Mouse (Mus musculus) heart, embryonic 14.5 days (tissue): ENCODE data around the gene Peli2. TPM values are rescaled to one million over a fixed set of nuclear protein-coding genes. Genes with fewer than 3 reads are reported as not detected.
A peak's percentile ranks its signal among the peaks of the same experiment; 100 is the strongest.

Source experiments
- ATAC-seq: fragments of 200-750 bp; cut with Nextera tagmentation; 2 replicates; pipeline ENCODE4 v1.8.0; 2017; ENCODE audit warnings: low read depth, moderate TSS enrichment; ENCODE audit not compliant: insufficient number of reproducible peaks, insufficient read depth, low FRiP score
- H3K27ac ChIP-seq, 2 experiments: fragments of 200-500 bp in 1 of 2; fragments of 300-500 bp in 1 of 2; sonication (generic) in 1 of 2; replicated peaks in 1 of 2; 2 replicates each; pipeline ENCODE4 v1.5.1; 2012 to 2014; ENCODE audit warnings: low read depth in 2 of 2, low read length in 2 of 2, control low read depth in 1 of 2, mild to moderate bottlenecking in 1 of 2, mixed read lengths in 1 of 2; ENCODE audit not compliant: control insufficient read depth in 1 of 2, insufficient read depth in 1 of 2
- H3K27me3 ChIP-seq: fragments of 300-500 bp; sonication (generic); 2 replicates; pipeline ENCODE4 v1.6.1; 2014; ENCODE audit warnings: mild to moderate bottlenecking, low read length, control low read depth; ENCODE audit not compliant: control insufficient read depth, insufficient read depth
- H3K36me3 ChIP-seq: fragments of 300-500 bp; sonication (generic); 2 replicates; pipeline ENCODE4 v1.6.1; 2014; ENCODE audit warnings: mild to moderate bottlenecking, control low read depth, low read length, mixed read lengths; ENCODE audit not compliant: control insufficient read depth, insufficient read depth
- H3K4me1 ChIP-seq, 2 experiments: fragments of 200-500 bp in 1 of 2; fragments of 300-500 bp in 1 of 2; sonication (generic) in 1 of 2; 2 replicates each; pipeline ENCODE4 v1.6.1; 2012 to 2014; ENCODE audit warnings: low read length in 2 of 2, control low read depth in 1 of 2, mixed read lengths in 1 of 2; ENCODE audit not compliant: control insufficient read depth in 2 of 2, insufficient read depth in 2 of 2
- H3K4me2 ChIP-seq: fragments of 300-500 bp; sonication (generic); 2 replicates; pipeline ENCODE4 v1.6.1; 2014; ENCODE audit warnings: mild to moderate bottlenecking, low read length
- H3K4me3 ChIP-seq, 2 experiments: fragments of 200-500 bp in 1 of 2; fragments of 300-500 bp in 1 of 2; sonication (generic) in 1 of 2; 2 replicates each; pipeline ENCODE4 v1.5.1; 2012 to 2014; ENCODE audit warnings: low read length in 2 of 2, mild to moderate bottlenecking in 2 of 2, control low read depth in 1 of 2, low read depth in 1 of 2, moderate library complexity in 1 of 2; ENCODE audit not compliant: control insufficient read depth in 1 of 2, insufficient read depth in 1 of 2
- H3K9ac ChIP-seq: fragments of 300-500 bp; sonication (generic); 2 replicates; pipeline ENCODE4 v1.6.1; 2014; ENCODE audit warnings: mild to moderate bottlenecking, low read length
- H3K9me3 ChIP-seq: fragments of 300-500 bp; sonication (generic); 2 replicates; pipeline ENCODE4 v1.6.1; 2016; ENCODE audit warnings: low read length, control low read depth; ENCODE audit not compliant: control insufficient read depth
- WGBS: fragments of 180-500 bp; shearing (Covaris S2); extraction: QIAGEN DNeasy Blood & Tissue Kit; methylation state at CpG from one replicate; pipeline ENCODE4 v1.1.7; 2014; 5-methylcytosine and 5-hydroxymethylcytosine counted together
- polyA plus RNA-seq: library from polyadenylated mRNA; unstranded; fragments of >200 nt; fragmentation: Nextera tagmentation; extraction: Ambion mirVana; gene quantifications from 2 replicates; pipeline ENCODE4 v1.2.1, GENCODE M21; 2014

Peli2 gene
- polyA plus RNA-seq, 1 experiment from 2014 or later, result 5.0 TPM

DNA sequence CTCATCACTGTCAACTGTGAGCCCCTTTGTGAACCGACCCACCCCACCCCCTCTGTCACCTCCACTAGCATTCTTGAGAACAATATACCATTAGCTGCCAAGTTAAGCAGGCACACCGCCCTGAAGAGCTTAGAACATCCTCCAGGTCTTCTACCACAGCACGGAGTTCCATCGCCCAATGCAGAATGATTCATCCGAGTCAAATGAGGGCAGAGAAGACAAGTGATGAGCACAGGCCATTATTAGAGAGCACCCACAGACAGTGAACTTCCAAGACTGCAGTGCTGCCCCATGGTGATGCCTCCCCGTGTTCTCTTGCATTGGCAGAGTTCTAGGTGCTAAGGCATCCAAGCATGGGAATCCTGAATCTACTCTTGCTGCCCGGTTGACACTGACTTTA is 172.9 kb downstream of the Peli2 start:
- Histone ChIP-seq H3K27ac (no peak overlapping the region), H3K9ac (no peak overlapping the region), H3K4me2 (no peak overlapping the region), H3K4me3 (no peak overlapping the region), H3K27me3 (no peaks in the 10 kb centered on the region), H3K9me3 (no peaks in the 10 kb centered on the region), H3K4me1 (peaks cover 7 to 17% of the 10 kb centered on the region in 2 experiments), H3K36me3 (no peaks in the 10 kb centered on the region)
- 82% methylated on average over 7 of the region's 7 CpGs for WGBS
- no peak for ATAC-seq

DNA sequence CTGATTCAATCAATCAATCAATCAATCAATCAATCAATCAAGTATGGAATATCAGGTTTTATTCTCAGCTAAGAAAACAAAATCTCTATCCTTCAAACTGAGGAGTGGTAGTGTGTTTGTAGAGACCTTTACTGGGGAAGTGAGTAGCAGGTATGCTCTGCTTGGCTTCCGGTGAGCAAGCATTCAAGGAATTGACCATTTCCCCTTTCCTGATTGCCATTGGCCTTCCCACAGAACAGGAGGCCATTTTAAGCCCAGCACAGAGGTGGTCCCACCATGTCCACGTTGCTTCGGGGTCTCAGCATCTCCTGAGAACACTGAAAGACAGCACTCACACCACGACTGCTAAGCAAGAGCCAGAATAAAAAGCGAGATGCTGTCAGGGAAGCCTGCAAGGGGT is 174.8 kb downstream of the Peli2 start:
- ATAC-seq, result no peak
- Histone ChIP-seq H3K36me3 (no peaks in the 10 kb centered on the region), H3K27me3 (no peaks in the 10 kb centered on the region), H3K4me3 (peak overlapping the region; percentile 11 to 22; a peak in 2 of 4 replicates), H3K4me1 (peaks cover 7 to 11% of the 10 kb centered on the region in 2 experiments), H3K9me3 (no peaks in the 10 kb centered on the region), H3K9ac (peak overlapping the region; percentile 64), H3K27ac (peak overlapping the region in 1 of 2 experiments; percentile 34; a peak in 2 of 4 replicates), H3K4me2 (peak overlapping the region; percentile 68)
- 14% methylated on average over 5 of the region's 5 CpGs for whole genome bisulfite sequencing

DNA sequence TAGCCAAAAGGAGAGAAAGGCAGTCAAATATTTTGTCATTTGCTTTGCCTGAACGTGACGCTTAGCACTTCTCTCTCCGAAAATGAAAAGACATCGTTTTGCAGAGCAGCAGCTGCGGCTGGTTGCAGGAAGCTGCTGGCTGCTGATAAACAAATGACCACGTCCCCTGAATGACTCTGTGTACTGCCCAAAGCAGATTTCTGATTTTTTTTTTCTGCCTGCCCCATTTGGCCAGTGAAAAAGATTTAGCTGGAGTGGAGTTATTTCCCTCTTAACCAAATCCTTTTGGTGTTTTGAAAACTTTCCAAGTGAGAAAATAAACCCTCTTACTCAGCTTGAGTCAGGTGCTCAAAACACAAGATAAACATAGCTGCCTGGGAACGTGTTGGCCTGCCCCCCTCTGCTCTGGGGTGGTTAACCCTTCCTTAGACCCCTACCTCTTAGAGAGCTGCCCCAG is 175.2 kb downstream of the Peli2 start:
- Histone ChIP-seq H3K27ac (peak overlapping the region in 1 of 2 experiments; percentile 34; a peak in 2 of 4 replicates), H3K4me1 (peaks cover 7 to 11% of the 10 kb centered on the region in 2 experiments), H3K9me3 (no peaks in the 10 kb centered on the region), H3K4me3 (peak overlapping the region; percentile 11 to 22; a peak in 2 of 4 replicates), H3K27me3 (no peaks in the 10 kb centered on the region), H3K9ac (peak overlapping the region; percentile 64), H3K4me2 (peak overlapping the region; percentile 68), H3K36me3 (no peaks in the 10 kb centered on the region)
- WGBS, result 1% methylated on average over 7 of the region's 7 CpGs
- no peak for ATAC-seq

DNA sequence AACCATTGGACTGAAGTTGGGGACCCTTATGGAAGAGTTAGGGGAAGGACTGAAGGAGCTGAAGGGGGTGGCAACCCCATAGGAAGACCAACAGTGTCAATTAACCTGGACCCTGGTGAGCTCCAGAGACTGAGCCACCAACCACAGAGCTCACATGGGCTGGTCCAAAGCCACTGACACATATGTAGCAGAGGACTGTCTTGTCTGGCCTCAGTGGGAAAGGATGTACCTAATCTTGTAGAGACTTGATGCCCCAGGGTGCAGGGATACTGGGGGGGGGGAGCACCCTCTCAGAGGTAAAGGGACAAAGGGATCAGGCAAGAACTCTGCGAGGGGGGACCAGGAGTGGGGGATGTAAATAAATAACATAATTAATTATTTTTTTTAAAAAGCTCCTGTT is 176.2 kb downstream of the Peli2 start:
- peaks cover 7 to 11% of the 10 kb centered on the region in 2 experiments for H3K4me1 ChIP-seq
- 95% methylated on average over 1 of the region's 1 CpGs for WGBS
- no peak overlapping the region for H3K9ac ChIP-seq
- no peaks in the 10 kb centered on the region for H3K27me3 ChIP-seq
- H3K36me3 ChIP-seq, result no peaks in the 10 kb centered on the region
- no peak for ATAC-seq
- H3K9me3 ChIP-seq, result no peaks in the 10 kb centered on the region
- no peak overlapping the region for H3K4me3 ChIP-seq
- no peak overlapping the region for H3K27ac ChIP-seq
- no peak overlapping the region for H3K4me2 ChIP-seq

DNA sequence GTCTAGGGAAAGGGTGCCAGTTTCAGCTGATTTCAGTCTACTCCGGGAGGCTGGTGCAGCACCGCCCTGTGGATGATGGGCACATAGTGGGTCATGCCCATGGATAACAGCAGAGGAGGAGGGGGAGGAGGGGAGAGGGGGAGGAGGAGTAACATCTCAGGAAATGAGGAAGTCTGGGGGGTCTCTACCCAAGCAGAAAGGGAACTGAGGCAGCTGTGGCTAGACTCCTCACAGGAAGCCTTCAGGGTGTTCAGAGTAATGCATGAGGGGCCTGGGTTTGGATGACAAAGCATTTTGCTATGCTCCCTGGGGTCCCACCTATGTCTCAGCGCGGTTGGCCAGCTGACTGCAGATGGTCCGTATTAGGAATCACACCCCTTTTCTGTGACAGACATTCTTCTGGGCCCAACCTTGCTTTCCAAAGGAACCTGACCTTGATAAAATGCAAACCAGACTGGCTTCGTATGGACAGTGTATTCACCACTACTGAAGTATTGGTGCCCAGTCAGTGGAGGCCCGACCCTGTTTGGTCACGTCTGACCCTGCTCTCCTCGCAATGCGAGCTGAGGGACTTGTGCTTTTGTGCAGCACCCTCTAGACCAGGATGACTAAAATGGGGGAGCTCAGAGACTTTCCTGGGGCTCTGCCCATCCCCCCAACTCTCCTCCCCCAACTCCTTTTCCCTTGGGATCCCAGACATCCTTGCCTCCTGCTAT is 182.0 kb downstream of the Peli2 start:
- Histone ChIP-seq H3K36me3 (no peaks in the 10 kb centered on the region), H3K9ac (no peak overlapping the region), H3K27me3 (no peaks in the 10 kb centered on the region), H3K27ac (peak overlapping the region; percentile 2 to 46; a peak in 2 of 4 replicates), H3K9me3 (peaks cover 4% of the 10 kb centered on the region), H3K4me2 (peak overlapping the region; percentile 38), H3K4me3 (no peak overlapping the region), H3K4me1 (peaks cover 10 to 18% of the 10 kb centered on the region in 2 experiments)
- 0 out of 2 replicates have a peak, but pooled peaks have one; percentile 21 for ATAC-seq
- WGBS, result 52% methylated on average over 10 of the region's 10 CpGs

DNA sequence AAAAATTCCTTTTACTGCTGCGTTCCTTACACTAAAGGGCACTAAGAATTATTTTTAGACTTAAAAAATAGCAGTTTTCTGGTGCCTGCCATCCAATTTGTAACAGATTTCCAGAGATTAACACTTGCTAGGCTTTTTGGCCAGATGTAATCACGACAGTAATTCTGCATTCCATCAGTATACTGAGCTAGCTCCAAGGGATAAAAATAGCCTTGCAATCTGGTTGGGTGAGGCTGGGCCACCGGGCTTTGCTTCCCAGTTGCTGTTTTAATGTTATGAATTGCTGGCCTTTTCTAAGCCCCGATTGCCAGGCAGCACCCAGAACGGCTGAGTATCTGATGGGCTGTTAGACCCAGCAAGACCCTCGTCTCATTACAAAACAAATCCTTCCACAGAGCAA is 182.6 kb downstream of the Peli2 start:
- peaks cover 8% of the 10 kb centered on the region for H3K9me3 ChIP-seq
- H3K36me3 ChIP-seq, result no peaks in the 10 kb centered on the region
- peak overlapping the region; percentile 46 to 72; a peak in 2 of 4 replicates for H3K27ac ChIP-seq
- no peaks in the 10 kb centered on the region for H3K27me3 ChIP-seq
- 11% methylated on average over 6 of the region's 6 CpGs for WGBS
- H3K4me2 ChIP-seq, result peak overlapping the region; percentile 38
- H3K4me3 ChIP-seq, result no peak overlapping the region
- no peak overlapping the region for H3K9ac ChIP-seq
- H3K4me1 ChIP-seq, result peaks cover 10 to 18% of the 10 kb centered on the region in 2 experiments
- no peak for ATAC-seq

DNA sequence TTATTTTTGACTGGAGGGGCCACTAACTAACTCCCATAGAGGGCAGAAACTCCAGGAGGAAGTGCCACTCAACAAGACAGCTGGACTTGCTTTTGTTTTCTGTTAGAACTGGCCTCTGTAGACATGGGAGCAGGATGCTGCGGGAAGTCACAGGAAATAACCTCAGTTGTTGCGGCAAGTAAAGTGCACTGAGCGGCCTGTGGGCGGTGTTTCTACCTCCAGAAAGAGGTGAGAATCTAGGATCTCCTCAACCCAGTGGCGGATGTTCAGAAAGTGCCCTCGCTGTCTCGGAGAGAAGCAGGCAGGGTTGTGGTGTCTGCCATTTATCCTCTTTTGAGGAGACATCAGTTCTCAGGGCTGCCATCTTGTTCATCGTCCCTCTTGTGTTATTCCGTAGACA is 183.2 kb downstream of the Peli2 start:
- Histone ChIP-seq H3K9ac (no peak overlapping the region), H3K4me1 (peaks cover 10 to 18% of the 10 kb centered on the region in 2 experiments), H3K9me3 (peaks cover 8% of the 10 kb centered on the region), H3K27me3 (no peaks in the 10 kb centered on the region), H3K27ac (0 out of 4 replicates have a peak overlapping the region, but pooled peaks of 1 of the 2 experiments have one; percentile 26), H3K4me3 (no peak overlapping the region), H3K4me2 (no peak overlapping the region), H3K36me3 (no peaks in the 10 kb centered on the region)
- 78% methylated on average over 9 of the region's 9 CpGs for WGBS
- no peak for ATAC-seq
